Mouse (Mus musculus) forebrain, embryonic 15.5 days (tissue): Measurements from ENCODE around the gene Gpx7. TPM values are rescaled to one million over a fixed set of nuclear protein-coding genes. Genes with fewer than 3 reads are reported as not detected.
A peak's percentile ranks its signal among the peaks of the same experiment; 100 is the strongest.

ENCODE experiments used
- ATAC-seq: fragments of 200-750 bp; cut with Nextera tagmentation; replicated peaks from 2 replicates; pipeline ENCODE4 v1.8.0; 2017; ENCODE audit warnings: mild to moderate bottlenecking, moderate TSS enrichment, moderate library complexity
- H3K27ac ChIP-seq: fragments of 300-500 bp; sonication (generic); replicated peaks from 2 replicates; pipeline ENCODE4 v1.5.1; 2015; ENCODE audit warnings: mild to moderate bottlenecking, inconsistent platforms
- H3K27me3 ChIP-seq: fragments of 300-500 bp; sonication (generic); 2 replicates; pipeline ENCODE4 v1.6.1; 2015; ENCODE audit warnings: inconsistent platforms
- H3K36me3 ChIP-seq: fragments of 300-500 bp; sonication (generic); 2 replicates; pipeline ENCODE4 v1.6.1; 2015; ENCODE audit warnings: mild to moderate bottlenecking, inconsistent platforms
- H3K4me1 ChIP-seq: fragments of 300-500 bp; sonication (generic); 2 replicates; pipeline ENCODE4 v1.6.1; 2015; ENCODE audit warnings: inconsistent platforms
- H3K4me2 ChIP-seq: fragments of 300-500 bp; sonication (generic); replicated peaks from 2 replicates; pipeline ENCODE4 v1.6.1; 2015; ENCODE audit warnings: mild to moderate bottlenecking, inconsistent platforms
- H3K4me3 ChIP-seq: fragments of 300-500 bp; sonication (generic); 2 replicates; pipeline ENCODE4 v1.5.1; 2015; ENCODE audit warnings: mild to moderate bottlenecking, inconsistent platforms
- H3K9ac ChIP-seq: fragments of 300-500 bp; sonication (generic); replicated peaks from 2 replicates; pipeline ENCODE4 v1.6.1; 2015; ENCODE audit warnings: mild to moderate bottlenecking, inconsistent platforms
- H3K9me3 ChIP-seq: fragments of 300-500 bp; sonication (generic); 2 replicates; pipeline ENCODE4 v1.6.1; 2016; ENCODE audit warnings: inconsistent platforms
- WGBS: fragments of 180-500 bp; shearing (Covaris S2); methylation state at CpG from one replicate; pipeline ENCODE4 v1.1.7; 2015; ENCODE audit warnings: mixed read lengths; 5-methylcytosine and 5-hydroxymethylcytosine counted together
- polyA plus RNA-seq: library from polyadenylated mRNA; unstranded; fragments of >200 nt; fragmentation: Nextera tagmentation; extraction: Ambion mirVana; gene quantifications from 2 replicates; pipeline ENCODE4 v1.2.1, GENCODE M21; 2015

The Gpx7 gene
- polyA plus RNA-seq, 1 experiment from 2014 or later: 28.2 TPM

DNA sequence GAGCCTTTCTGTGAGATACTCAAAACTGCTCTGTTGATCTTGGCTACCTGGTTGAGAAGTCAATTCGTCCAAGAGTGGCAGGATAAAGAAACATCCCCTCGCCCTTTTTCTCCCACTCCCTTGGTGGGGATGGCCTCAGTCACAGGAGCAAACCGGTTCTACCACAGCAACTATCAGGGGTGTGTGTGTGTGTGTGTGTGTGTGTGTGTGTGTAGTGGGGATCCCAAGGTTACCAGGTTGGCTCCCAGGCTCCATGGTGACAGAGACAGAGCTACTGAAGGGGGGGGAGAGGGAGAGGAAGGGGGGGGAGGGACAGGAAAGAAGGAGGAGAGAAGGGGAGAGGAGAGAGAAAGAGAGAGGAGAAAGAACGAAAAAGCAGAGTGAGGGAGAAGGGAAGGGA is 19.7 kb downstream of the Gpx7 start:
- Histone ChIP-seq H3K27me3 (peaks cover 17% of the 10 kb centered on the region; the same call in 1 of the 2 replicates), H3K4me3 (peak overlapping the region; percentile 35), H3K36me3 (no peaks in the 10 kb centered on the region), H3K4me2 (peak overlapping the region; percentile 51), H3K9ac (no peak overlapping the region; the same call in 1 of the 2 replicates), H3K9me3 (no peaks in the 10 kb centered on the region), H3K27ac (peak overlapping the region; percentile 59), H3K4me1 (peaks cover 19% of the 10 kb centered on the region)
- ATAC-seq: peak; percentile 48
- 40% methylated on average over 4 of the region's 4 CpGs for WGBS

GRCm38 (mm10) chr4:108386087-108386486 is 20.7 kb downstream of the Gpx7 start:
- H3K9me3 ChIP-seq: no peaks in the 10 kb centered on the region
- no peak for ATAC-seq
- WGBS: 49% methylated on average over 1 of the region's 1 CpGs

GRCm38 (mm10) chr4:108383183-108383714 is 23.5 kb downstream of the Gpx7 start, which contains the start of gene Shisal2a:
Shisal2a (minus strand) TSS chr4:108383349.
- 2% methylated on average over 55 of the region's 55 CpGs for WGBS
- ATAC-seq: peak; percentile 42
- H3K36me3 ChIP-seq: no peaks in the 10 kb centered on the region
- H3K9me3 ChIP-seq: no peaks in the 10 kb centered on the region
- H3K27me3 ChIP-seq: peaks cover 17% of the 10 kb centered on the region; the same call in 1 of the 2 replicates
- peak within 1 kb of the TSS; percentile 41 for H3K4me3 ChIP-seq
- peak within 1 kb of the TSS; percentile 60 for H3K4me2 ChIP-seq
- no peak within 1 kb of the TSS for H3K27ac ChIP-seq
- peak within 1 kb of the TSS; percentile 62 for H3K9ac ChIP-seq
- peaks cover 11% of the 10 kb centered on the region for H3K4me1 ChIP-seq

More at GRCm38 (mm10) chr4:108386087-108386486, 20.7 kb downstream of the Gpx7 start:
- Histone ChIP-seq H3K9ac (no peak overlapping the region), H3K4me1 (peaks cover 19% of the 10 kb centered on the region), H3K27me3 (peaks cover 17% of the 10 kb centered on the region; the same call in 1 of the 2 replicates), H3K27ac (no peak overlapping the region), H3K4me3 (no peak overlapping the region), H3K36me3 (no peaks in the 10 kb centered on the region), H3K4me2 (no peak overlapping the region)

GRCm38 (mm10) chr4:108380146-108380545 is 26.6 kb downstream of the Gpx7 start:
- no peak for ATAC-seq
- Histone ChIP-seq H3K27ac (no peak overlapping the region), H3K9ac (no peak overlapping the region), H3K4me2 (no peak overlapping the region), H3K27me3 (peaks cover 17% of the 10 kb centered on the region; the same call in 1 of the 2 replicates), H3K9me3 (no peaks in the 10 kb centered on the region), H3K4me1 (peaks cover 3% of the 10 kb centered on the region; the same call in 1 of the 2 replicates), H3K36me3 (no peaks in the 10 kb centered on the region), H3K4me3 (no peak overlapping the region)
- 11% methylated on average over 1 of the region's 1 CpGs for WGBS

GRCm38 (mm10) chr4:108379476-108379875 is 27.3 kb downstream of the Gpx7 start:
- 88% methylated on average over 3 of the region's 3 CpGs for WGBS
- Histone ChIP-seq H3K27ac (no peak overlapping the region), H3K4me3 (no peak overlapping the region), H3K36me3 (no peaks in the 10 kb centered on the region), H3K4me1 (peaks cover 3% of the 10 kb centered on the region; the same call in 1 of the 2 replicates), H3K9ac (no peak overlapping the region), H3K9me3 (no peaks in the 10 kb centered on the region), H3K4me2 (no peak overlapping the region), H3K27me3 (peaks cover 17% of the 10 kb centered on the region; the same call in 1 of the 2 replicates)
- no peak for ATAC-seq

- H3K27me3 ChIP-seq: no peaks in the 10 kb centered on the region
- no peak overlapping the region for H3K9ac ChIP-seq
- H3K36me3 ChIP-seq: no peaks in the 10 kb centered on the region
- H3K4me1 ChIP-seq: no peaks in the 10 kb centered on the region
- H3K9me3 ChIP-seq: no peaks in the 10 kb centered on the region
- WGBS: 85% methylated on average over 3 of the region's 3 CpGs
- H3K27ac ChIP-seq: no peak overlapping the region
- no peak overlapping the region for H3K4me3 ChIP-seq
- H3K4me2 ChIP-seq: no peak overlapping the region
- no peak for ATAC-seq
Observed at GRCm38 (mm10) chr4:108372166-108372565, 34.6 kb downstream of the Gpx7 start.

GRCm38 (mm10) chr4:108371421-108371820 is 35.3 kb downstream of the Gpx7 start:
- Histone ChIP-seq H3K4me2 (no peak overlapping the region), H3K4me1 (no peaks in the 10 kb centered on the region)
- ATAC-seq: no peak

DNA sequence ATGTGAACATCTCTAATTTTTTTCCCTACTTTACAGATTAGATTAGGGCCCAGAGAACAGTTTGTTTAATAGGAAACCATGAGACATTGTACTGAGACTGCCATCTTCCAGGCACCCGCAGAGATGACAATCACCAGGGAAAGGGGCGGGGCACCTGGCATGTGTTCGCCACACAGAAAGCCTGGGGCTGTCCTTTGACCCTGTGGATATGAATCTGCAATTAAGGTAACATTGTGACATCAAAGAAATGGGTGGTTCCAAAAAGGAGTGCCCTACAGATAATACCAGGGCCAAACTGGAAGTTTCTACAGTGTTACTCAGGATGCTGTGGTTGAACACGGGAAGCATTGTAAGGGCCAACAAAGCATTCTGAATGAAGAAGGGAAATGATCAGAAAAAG is 36.4 kb downstream of the Gpx7 start:
- Histone ChIP-seq H3K4me1 (no peaks in the 10 kb centered on the region), H3K4me2 (no peak overlapping the region), H3K27ac (no peak overlapping the region), H3K27me3 (no peaks in the 10 kb centered on the region), H3K9me3 (no peaks in the 10 kb centered on the region), H3K36me3 (no peaks in the 10 kb centered on the region), H3K4me3 (no peak overlapping the region), H3K9ac (no peak overlapping the region)
- 63% methylated on average over 4 of the region's 4 CpGs for WGBS
- no peak for ATAC-seq

More at GRCm38 (mm10) chr4:108371421-108371820, 35.3 kb downstream of the Gpx7 start:
- Histone ChIP-seq H3K4me3 (no peak overlapping the region), H3K36me3 (no peaks in the 10 kb centered on the region), H3K27me3 (no peaks in the 10 kb centered on the region), H3K9ac (no peak overlapping the region), H3K27ac (no peak overlapping the region), H3K9me3 (no peaks in the 10 kb centered on the region)
- WGBS: 85% methylated on average over 3 of the region's 3 CpGs

GRCm38 (mm10) chr4:108369254-108369653 is 37.5 kb downstream of the Gpx7 start:
- Histone ChIP-seq H3K36me3 (no peaks in the 10 kb centered on the region), H3K4me3 (no peak overlapping the region), H3K4me1 (peaks cover under 1% of the 10 kb centered on the region; the same call in 1 of the 2 replicates), H3K27ac (no peak overlapping the region), H3K9me3 (no peaks in the 10 kb centered on the region), H3K9ac (no peak overlapping the region), H3K27me3 (no peaks in the 10 kb centered on the region), H3K4me2 (no peak overlapping the region)
- ATAC-seq: no peak
- WGBS: 52% methylated on average over 5 of the region's 5 CpGs

- no peak overlapping the region for H3K4me3 ChIP-seq
- no peaks in the 10 kb centered on the region for H3K9me3 ChIP-seq
- ATAC-seq: no peak
- WGBS: 25% methylated on average over 5 of the region's 5 CpGs
- no peak overlapping the region for H3K9ac ChIP-seq
- H3K27me3 ChIP-seq: no peaks in the 10 kb centered on the region
- H3K4me2 ChIP-seq: no peak overlapping the region
- peaks cover 48% of the 10 kb centered on the region for H3K4me1 ChIP-seq
- H3K27ac ChIP-seq: no peak overlapping the region
- H3K36me3 ChIP-seq: no peaks in the 10 kb centered on the region
Observed at GRCm38 (mm10) chr4:108364111-108364476, 42.7 kb downstream of the Gpx7 start.

- Histone ChIP-seq H3K36me3 (no peaks in the 10 kb centered on the region), H3K9me3 (no peaks in the 10 kb centered on the region), H3K4me1 (peaks cover 54% of the 10 kb centered on the region), H3K27ac (peak overlapping the region; percentile 67; the same call in 1 of the 2 replicates), H3K9ac (no peak overlapping the region), H3K4me3 (no peak overlapping the region), H3K27me3 (no peaks in the 10 kb centered on the region), H3K4me2 (peak overlapping the region; percentile 33; the same call in 1 of the 2 replicates)
- no peak for ATAC-seq
- 20% methylated on average over 7 of the region's 7 CpGs for WGBS
Observed at GRCm38 (mm10) chr4:108363355-108364110, 43.2 kb downstream of the Gpx7 start.
